Mouse (Mus musculus) erythroblast, embryonic 14.5 days (primary cell): ENCODE results near the gene Olfr709-ps1.

Experiments used
- GATA1 ChIP-seq: IDR thresholded peaks from 2 replicates; pipeline ENCODE4 v1.6.1; 2012; ENCODE audit warnings: low read length, inconsistent platforms, mixed read lengths
- TAL1 ChIP-seq: IDR thresholded peaks from 3 replicates; pipeline ENCODE4 v1.6.1; 2012; ENCODE audit warnings: low read length, inconsistent platforms, mixed read lengths

DNA sequence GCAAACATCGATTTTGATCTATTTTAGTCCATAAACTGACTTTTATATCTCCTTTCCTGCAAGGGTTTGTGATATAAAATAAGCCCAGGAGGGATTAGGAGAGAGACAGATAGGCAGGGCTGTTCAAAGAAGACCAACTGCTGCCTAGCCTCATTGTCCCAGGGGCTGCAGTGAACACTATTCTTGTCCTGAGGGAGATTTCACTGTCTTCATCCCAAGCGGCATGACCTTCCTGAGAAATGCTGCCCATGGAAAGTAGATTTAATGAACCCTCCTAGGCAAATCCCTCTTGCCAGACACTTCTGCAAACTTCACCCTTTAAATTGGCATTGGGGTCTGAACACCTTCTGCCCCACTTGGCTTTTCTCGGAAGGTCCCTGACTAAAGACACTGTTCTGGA is 55.2 kb downstream of the Olfr709-ps1 start, which contains the start of gene Olfr705:
- TF ChIP-seq TAL1 (no peak), GATA1 (no peak)
